Mouse (Mus musculus): Measurements from ENCODE around the gene Efhc1. TPM values are rescaled to one million over a fixed set of nuclear protein-coding genes. Genes with fewer than 3 reads are reported as not detected.

Gene Efhc1
- total and polyA plus RNA-seq, 2 experiments from 2014 or later, result 1.6 to 15.6 TPM

GRCm38 (mm10) chr1:21026534-21026933 lies 75.1 kb downstream of the Efhc1 start:
- no peak for ATAC-seq (ENCODE audit: low FRiP score)

GRCm38 (mm10) chr1:21029000-21029399 lies 77.6 kb downstream of the Efhc1 start:
- ATAC-seq (ENCODE audit: low FRiP score), result no peak
- Histone ChIP-seq H3K27ac (ENCODE audit: low read depth, low read length) (no peak overlapping the region), H3K36me3 (ENCODE audit: insufficient read depth, low read length) (no peaks in the 10 kb centered on the region), H3K9me3 (ENCODE audit: low read length) (no peaks in the 10 kb centered on the region), H3K27me3 (ENCODE audit: insufficient read depth, low read length) (no peaks in the 10 kb centered on the region), H3K4me1 (ENCODE audit: insufficient read depth, low read length) (no peaks in the 10 kb centered on the region), H3K4me3 (ENCODE audit: low read depth, low read length) (no peak overlapping the region), H3K4me2 (ENCODE audit: low read depth, low read length, poor library complexity, severe bottlenecking) (no peak overlapping the region), H3K9ac (replicated peaks; ENCODE audit: low read length, poor library complexity, severe bottlenecking) (no peak overlapping the region)
- DNase-seq (ENCODE audit: low spot score), result no peak
- no peak for TF ChIP-seq CTCF (IDR thresholded peaks at IDR 0.05)
- 92% methylated on average over 4 of the region's 4 CpGs for WGBS

More at GRCm38 (mm10) chr1:21026534-21026933, 75.1 kb downstream of the Efhc1 start:
- H3K9me3 ChIP-seq (ENCODE audit: low read length), result no peaks in the 10 kb centered on the region
- H3K9ac ChIP-seq (replicated peaks; ENCODE audit: low read length, poor library complexity, severe bottlenecking), result no peak overlapping the region
- TF ChIP-seq CTCF (IDR thresholded peaks at IDR 0.05), result no peak
- H3K27ac ChIP-seq (ENCODE audit: low read depth, low read length), result no peak overlapping the region
- 77% methylated on average over 7 of the region's 7 CpGs for WGBS
- H3K4me1 ChIP-seq (ENCODE audit: insufficient read depth, low read length), result no peaks in the 10 kb centered on the region
- H3K4me3 ChIP-seq (ENCODE audit: low read depth, low read length), result no peak overlapping the region
- H3K27me3 ChIP-seq (ENCODE audit: insufficient read depth, low read length), result no peaks in the 10 kb centered on the region
- no peak overlapping the region for H3K4me2 ChIP-seq (ENCODE audit: low read depth, low read length, poor library complexity, severe bottlenecking)
- no peaks in the 10 kb centered on the region for H3K36me3 ChIP-seq (ENCODE audit: insufficient read depth, low read length)
- DNase-seq (ENCODE audit: low spot score), result no peak

- Histone ChIP-seq H3K4me3 (ENCODE audit: low read depth, low read length) (no peak overlapping the region), H3K27ac (ENCODE audit: low read depth, low read length) (no peak overlapping the region), H3K4me1 (ENCODE audit: insufficient read depth, low read length) (no peaks in the 10 kb centered on the region), H3K9me3 (ENCODE audit: low read length) (no peaks in the 10 kb centered on the region), H3K4me2 (ENCODE audit: low read depth, low read length, poor library complexity, severe bottlenecking) (no peak overlapping the region), H3K36me3 (ENCODE audit: insufficient read depth, low read length) (no peaks in the 10 kb centered on the region), H3K27me3 (ENCODE audit: insufficient read depth, low read length) (no peaks in the 10 kb centered on the region), H3K9ac (replicated peaks; ENCODE audit: low read length, poor library complexity, severe bottlenecking) (no peak overlapping the region)
- TF ChIP-seq CTCF (IDR thresholded peaks at IDR 0.05), result no peak
- no peak for DNase-seq (ENCODE audit: low spot score)
- WGBS, result 96% methylated on average over 2 of the region's 2 CpGs
- ATAC-seq (ENCODE audit: low FRiP score), result no peak
These were observed 80.2 kb downstream of the Efhc1 start for GRCm38 (mm10) chr1:21031650-21032049.

GRCm38 (mm10) chr1:21033065-21033791 lies 81.8 kb downstream of the Efhc1 start:
- DNase-seq (ENCODE audit: low spot score) (no peak), ATAC-seq (ENCODE audit: low FRiP score) (no peak)
- H3K9ac ChIP-seq (replicated peaks; ENCODE audit: low read length, poor library complexity, severe bottlenecking), result no peak overlapping the region
- no peaks in the 10 kb centered on the region for H3K36me3 ChIP-seq (ENCODE audit: insufficient read depth, low read length)
- H3K27me3 ChIP-seq (ENCODE audit: insufficient read depth, low read length), result no peaks in the 10 kb centered on the region
- H3K27ac ChIP-seq (ENCODE audit: low read depth, low read length), result no peak overlapping the region
- no peak overlapping the region for H3K4me2 ChIP-seq (ENCODE audit: low read depth, low read length, poor library complexity, severe bottlenecking)
- TF ChIP-seq CTCF (IDR thresholded peaks at IDR 0.05), result no peak
- H3K9me3 ChIP-seq (ENCODE audit: low read length), result no peaks in the 10 kb centered on the region
- H3K4me1 ChIP-seq (ENCODE audit: insufficient read depth, low read length), result no peaks in the 10 kb centered on the region
- no peak overlapping the region for H3K4me3 ChIP-seq (ENCODE audit: low read depth, low read length)
- 96% methylated on average over 11 of the region's 11 CpGs for WGBS

GRCm38 (mm10) chr1:21033792-21034119 lies 82.3 kb downstream of the Efhc1 start:
- no peaks in the 10 kb centered on the region for H3K27me3 ChIP-seq (ENCODE audit: insufficient read depth, low read length)
- H3K9ac ChIP-seq (replicated peaks; ENCODE audit: low read length, poor library complexity, severe bottlenecking), result no peak overlapping the region
- no peak for DNase-seq (ENCODE audit: low spot score)
- no peak overlapping the region for H3K27ac ChIP-seq (ENCODE audit: low read depth, low read length)
- no peak overlapping the region for H3K4me3 ChIP-seq (ENCODE audit: low read depth, low read length)
- H3K9me3 ChIP-seq (ENCODE audit: low read length), result no peaks in the 10 kb centered on the region
- no peaks in the 10 kb centered on the region for H3K4me1 ChIP-seq (ENCODE audit: insufficient read depth, low read length)
- no peak for ATAC-seq (ENCODE audit: low FRiP score)
- no peaks in the 10 kb centered on the region for H3K36me3 ChIP-seq (ENCODE audit: insufficient read depth, low read length)
- no peak overlapping the region for H3K4me2 ChIP-seq (ENCODE audit: low read depth, low read length, poor library complexity, severe bottlenecking)
- no peak for TF ChIP-seq CTCF (IDR thresholded peaks at IDR 0.05)

- no peaks in the 10 kb centered on the region for H3K27me3 ChIP-seq (ENCODE audit: insufficient read depth, low read length)
- no peak overlapping the region for H3K9ac ChIP-seq (replicated peaks; ENCODE audit: low read length, poor library complexity, severe bottlenecking)
- no peaks in the 10 kb centered on the region for H3K36me3 ChIP-seq (ENCODE audit: insufficient read depth, low read length)
- no peaks in the 10 kb centered on the region for H3K4me1 ChIP-seq (ENCODE audit: insufficient read depth, low read length)
- no peak overlapping the region for H3K4me2 ChIP-seq (ENCODE audit: low read depth, low read length, poor library complexity, severe bottlenecking)
- 86% methylated on average over 6 of the region's 6 CpGs for WGBS
- no peak overlapping the region for H3K27ac ChIP-seq (ENCODE audit: low read depth, low read length)
- ATAC-seq (ENCODE audit: low FRiP score) (no peak), DNase-seq (ENCODE audit: low spot score) (no peak)
- no peak for TF ChIP-seq CTCF (IDR thresholded peaks at IDR 0.05)
- no peaks in the 10 kb centered on the region for H3K9me3 ChIP-seq (ENCODE audit: low read length)
- no peak overlapping the region for H3K4me3 ChIP-seq (ENCODE audit: low read depth, low read length)
These were observed 84.5 kb downstream of the Efhc1 start for GRCm38 (mm10) chr1:21035878-21036277.
